Mouse (Mus musculus) lung, adult 18-20 months (tissue): Measurements from ENCODE around the gene Zbtb34.

ENCODE experiments used
- DNase-seq, 2 experiments: peaks; one replicate each; pipeline ENCODE4 v3.0.0; 2022; ENCODE audit warnings: mixed read lengths in 2 of 2

The Zbtb34 gene

DNA sequence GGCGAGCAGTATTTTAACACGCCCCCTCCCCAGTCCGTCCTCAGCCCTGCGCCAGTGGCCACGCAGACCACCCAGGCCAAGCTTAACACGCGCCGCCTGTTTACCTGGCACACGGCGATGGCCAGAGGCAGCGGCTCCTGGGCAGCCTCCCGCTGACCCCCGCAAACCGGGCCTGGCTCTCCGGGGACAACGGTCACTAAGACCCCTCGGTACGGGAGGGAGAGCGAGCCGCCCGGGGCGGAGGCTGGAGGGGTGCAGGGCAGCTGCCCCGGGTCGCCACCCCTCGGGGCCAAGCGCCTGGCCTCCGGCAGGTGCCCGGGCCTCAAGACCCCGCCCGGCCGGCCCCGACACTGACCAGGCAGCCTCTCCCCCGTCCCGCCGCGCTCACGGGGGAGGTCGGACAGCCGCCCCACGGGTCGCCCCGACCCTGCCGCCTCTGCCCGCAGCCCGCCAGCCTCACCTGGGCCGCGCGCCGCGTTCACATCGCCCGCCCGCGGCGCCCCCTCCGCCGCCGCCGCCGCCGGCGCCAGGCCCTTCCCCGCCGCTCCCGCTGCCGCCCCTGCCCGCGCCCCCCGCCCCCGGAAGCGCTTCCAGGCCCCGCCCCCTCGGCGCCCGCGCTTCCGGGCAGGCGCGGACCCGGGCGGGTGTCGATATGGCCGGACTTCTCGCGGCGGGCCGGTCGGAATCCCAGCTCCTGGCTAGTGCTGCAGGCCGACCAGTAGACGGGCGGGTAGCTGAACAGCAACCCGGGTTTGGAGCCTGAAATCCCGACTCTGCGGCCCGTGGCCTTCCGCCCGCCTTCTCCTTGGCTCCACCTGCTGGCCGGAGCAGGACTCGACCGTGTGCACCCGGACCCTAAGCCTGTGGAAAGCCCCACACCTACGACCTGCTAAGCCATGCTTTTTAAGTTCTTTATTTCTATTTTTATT, at the start of gene Zbtb34:
Zbtb34 (minus strand) TSS at position 554 of the 929 bp plus-strand sequence.
- DNase-seq: peak; percentile 52 to 55

DNA sequence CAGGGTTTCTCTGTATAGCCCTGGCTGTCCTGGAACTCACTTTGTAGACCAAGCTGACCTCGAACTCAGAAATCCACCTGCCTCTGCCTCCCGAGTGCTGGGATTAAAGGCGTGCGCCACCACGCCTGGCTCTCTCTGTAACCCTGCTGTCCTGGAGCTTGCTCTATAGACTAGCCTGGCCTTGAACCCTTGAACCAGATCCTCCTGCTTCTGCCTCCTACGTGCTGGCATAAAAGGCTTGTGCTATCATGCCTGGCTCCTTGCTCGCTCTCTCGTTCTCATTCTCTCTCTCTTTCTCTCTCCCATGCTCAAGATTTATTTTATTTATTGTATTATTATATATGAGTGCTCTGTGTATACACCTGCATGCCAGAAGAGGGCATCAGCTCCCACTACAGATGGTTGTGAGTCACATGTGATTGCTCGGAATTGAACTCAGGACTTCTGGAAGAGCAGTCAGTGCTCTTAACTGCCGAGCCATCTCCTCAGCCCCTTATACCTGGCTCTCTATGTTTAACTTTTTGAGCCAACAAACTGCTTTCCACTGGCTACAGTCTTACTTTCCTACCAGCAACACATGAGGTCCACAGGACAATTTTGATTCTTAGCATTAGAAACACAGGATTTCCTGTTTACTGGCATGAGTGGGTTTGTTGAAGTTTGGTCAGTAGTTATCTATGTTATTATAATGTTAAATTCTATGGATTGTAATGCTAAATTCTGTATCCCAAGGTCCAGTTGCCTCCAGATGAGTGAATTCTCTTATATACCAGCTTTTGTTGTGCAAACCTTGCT, 47.0 kb upstream of the Zbtb34 start:
- no peak for DNase-seq

DNA sequence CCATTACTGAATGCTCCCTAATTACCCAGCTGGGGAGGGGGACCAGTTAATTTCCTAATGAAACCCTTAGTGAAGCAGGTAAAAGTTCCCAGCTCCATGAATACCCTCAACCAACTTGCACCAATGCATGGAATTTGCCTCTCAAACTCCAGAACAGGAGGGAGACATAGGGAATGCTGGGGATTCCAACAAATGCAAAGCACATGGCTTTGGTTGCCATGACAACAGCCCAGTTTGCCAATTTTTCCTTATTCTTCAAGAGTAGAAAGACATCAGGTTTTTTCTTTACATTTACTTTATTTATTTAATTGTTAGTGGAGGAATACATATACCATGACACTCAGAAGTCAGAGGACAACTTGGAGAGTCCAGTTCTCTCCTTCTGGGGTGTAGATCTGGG, 44.8 kb upstream of the Zbtb34 start:
- DNase-seq: no peak

DNA sequence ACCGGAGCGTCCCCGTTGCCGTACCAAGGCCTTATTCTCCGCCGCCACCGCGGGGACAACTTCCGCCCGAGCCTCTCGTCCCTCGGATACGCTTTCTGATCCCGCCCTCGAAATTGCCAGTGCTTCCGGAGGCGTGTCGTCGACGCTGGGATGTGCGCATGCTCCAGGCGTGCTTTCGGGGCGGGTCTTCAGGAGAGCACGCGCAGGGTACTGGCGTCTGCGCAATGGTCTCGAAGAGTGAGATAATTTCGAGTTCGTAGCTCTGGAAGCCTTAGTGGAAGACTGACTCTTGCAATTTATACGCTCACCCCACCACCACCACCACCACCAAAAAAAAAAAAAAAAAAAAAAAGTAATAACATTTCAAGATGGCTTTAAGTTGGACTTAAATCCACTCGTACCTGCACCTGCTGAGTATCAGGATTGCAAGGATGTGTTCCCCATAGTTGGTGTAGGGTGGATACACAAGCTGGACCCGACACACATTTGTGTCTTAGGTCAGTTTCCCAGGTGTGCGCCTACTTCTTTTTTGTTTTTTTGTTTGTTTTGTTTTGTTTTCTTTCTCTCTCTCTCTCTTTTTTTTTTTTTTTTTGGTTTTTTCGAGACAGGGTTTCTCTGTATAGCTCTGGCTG, 37.5 kb upstream of the Zbtb34 start, which contains the start of gene Zbtb43:
Zbtb43 (minus strand) TSS at position 94 of the 632 bp plus-strand sequence.
- DNase-seq: peak; percentile 96 to 97

DNA sequence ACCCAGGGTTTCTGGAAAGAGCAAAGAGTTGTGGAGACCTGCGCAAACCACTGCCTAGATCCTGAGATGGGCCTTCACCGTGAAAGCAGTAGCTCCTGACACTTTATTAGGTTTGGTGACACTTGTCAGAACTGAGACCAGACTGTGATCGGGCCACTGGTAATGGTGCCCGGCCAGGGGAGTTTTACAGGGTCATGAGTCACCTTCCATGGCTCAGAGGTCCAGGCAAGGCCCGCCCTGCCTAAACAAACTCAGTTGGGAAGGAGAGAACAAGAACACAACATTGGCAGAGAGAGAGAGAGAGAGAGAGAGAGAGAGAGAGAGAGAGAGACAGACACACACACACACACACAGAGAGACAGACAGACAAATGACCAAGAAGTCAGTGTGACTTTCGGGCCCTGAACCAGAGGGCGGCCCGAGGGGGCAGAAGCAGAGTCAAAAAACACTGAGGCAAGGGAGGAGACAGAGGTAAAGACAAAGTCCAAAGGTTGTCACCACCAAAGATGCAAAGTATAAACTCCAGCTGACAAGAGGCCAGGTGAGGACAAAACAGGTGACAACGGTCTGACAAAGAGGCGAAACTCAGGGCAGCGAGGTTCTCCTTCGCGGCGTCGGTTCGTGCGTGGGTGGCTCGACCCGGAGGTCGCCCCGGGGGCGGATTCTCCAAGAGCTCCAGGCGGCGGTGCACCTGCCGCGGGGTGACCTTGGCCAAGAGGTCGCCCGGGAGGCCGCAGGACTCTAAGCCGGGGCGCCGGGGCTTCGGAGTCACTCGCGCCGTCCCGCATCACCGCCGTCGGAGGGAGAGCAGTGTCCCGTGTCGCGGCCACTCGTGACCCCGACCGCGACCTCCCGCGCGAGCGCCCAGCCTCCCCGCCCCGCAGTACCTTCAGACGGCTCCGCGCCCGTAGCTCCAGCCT, 36.7 kb upstream of the Zbtb34 start:
- DNase-seq: peak in 1 of 2 experiments; percentile 24

DNA sequence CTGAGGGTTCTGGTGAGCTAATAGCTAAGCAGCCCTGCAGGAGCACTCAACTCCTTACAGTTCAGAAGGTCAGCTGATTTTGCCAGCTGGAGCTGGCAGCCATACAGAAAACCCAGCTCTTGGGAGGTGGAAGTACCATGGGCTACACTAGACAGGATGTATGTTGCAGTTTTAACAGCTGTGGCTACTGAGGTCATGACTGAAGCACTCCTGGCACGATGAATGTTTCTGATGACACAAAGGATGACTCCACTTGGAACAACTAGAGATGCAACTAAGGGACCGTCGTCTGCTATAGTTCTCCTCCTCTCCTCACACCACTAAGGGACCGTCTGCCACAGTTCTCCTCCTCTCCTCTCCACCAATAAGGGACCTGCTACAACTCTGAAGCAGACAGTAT, 34.8 kb upstream of the Zbtb34 start:
- peak; percentile 29 to 36 for DNase-seq

DNA sequence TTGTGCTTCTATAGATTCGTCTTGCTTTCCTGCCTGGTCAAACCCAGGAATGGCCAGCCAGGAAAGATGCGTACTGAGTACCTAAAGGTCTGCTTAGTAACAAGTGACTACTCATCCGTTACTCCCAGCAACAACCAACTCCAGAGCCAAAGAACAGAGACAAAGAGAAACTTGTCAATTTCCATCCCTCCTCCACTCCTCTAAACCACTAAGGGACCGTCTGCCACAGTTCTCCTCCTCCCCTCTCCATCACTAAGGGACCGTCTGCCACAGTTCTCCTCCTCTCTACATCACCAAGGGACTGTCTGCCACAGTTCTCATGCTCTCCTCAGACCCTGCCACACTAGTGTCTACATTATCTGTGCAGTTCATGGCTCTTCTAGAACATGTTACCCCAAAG, 34.1 kb upstream of the Zbtb34 start:
- no peak for DNase-seq

DNA sequence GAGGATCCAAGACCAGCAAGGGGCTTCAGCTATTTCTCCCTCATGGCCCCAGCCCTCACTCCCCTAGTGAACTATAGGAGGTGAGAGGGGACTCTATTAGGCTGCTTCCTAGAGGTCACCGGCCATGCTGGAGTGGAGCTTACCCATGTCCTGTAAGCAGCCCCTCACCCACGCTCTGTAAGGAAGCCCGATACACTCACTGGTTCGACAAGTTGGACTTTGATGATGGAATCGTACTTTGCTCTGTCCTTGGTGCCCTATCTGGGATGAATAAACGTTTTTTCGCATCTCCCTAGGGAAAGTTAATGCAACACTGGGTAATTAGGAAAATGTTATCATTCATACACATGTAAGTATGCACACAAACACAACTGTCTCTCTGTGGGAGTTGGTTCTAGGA, 30.9 kb upstream of the Zbtb34 start:
- DNase-seq: no peak

DNA sequence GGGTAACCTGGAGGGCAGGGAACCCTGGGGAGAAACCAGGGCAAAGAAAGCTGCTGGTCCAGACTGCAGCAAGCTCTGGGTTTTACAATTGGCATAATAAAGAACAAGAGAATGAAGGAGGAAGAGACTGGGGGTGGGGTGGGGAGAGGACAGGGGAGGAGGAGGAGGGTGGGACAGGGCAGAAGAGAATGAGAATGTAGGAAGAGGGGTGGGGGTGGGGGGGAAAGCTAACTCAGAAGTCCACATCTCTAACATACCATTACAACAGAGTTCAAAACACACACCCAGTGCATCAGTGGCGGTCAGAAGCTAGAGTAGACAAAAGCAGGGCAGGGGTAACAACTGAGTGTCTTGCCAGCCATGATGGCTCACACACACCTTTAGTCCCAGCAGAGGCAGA, 29.9 kb upstream of the Zbtb34 start:
- DNase-seq: no peak

DNA sequence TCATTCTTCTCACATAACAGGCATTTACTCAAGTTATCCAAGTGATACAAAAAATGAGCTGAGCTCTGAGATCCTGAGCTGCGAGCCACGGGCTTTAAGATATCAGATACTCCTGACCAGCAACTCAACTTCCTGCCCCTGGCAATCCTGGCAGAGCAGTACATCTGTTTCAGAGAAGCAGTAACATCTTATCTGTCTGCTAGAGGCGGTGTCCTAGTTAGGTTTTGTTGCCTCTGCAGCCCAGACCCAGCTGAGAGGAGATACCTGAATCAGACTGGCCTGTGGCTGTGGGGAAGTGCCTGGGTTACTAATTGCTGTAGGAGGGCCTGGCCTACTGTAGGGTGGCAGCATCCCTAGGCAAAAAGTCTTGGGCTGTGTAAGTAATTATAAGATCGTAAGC, 28.5 kb upstream of the Zbtb34 start:
- no peak for DNase-seq

DNA sequence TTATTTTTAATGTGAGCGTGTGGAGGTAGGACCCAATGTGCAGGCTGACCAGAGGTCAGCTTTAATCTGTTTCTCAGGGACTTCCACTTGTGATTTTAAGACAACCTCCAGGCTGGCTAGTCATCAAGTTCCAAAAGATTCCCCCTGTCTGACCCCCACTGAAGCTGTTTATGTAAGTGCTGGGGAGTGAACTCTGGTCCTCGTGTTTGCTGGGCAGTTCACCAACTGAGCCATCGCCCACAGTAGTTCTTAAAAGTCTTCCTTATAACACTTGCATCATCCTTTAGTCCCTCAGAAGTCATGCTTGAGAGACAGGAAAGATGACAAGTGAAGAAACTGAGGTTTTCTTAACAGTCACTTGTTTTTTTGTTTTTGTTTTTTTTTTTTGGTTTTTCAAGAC, 25.6 kb upstream of the Zbtb34 start:
- DNase-seq: no peak

DNA sequence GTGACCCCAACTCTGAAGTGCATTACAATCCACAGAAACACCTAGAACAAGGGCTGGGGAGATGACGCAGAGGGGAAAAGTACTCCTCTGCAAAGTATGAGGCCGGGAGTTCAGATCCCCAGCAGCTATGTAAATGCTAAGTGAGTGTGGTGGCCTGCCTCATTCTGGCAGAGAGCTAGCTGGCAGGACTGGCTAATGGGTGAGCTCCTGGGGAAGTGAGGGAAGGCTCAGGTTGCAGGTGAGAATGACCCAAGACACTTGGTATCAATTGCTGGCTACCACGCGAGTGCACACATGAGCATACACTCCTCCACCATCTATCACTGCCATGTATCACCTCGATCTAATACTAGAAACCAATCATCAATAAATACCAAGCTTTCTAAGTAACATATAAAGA, 25.1 kb upstream of the Zbtb34 start:
- no peak for DNase-seq

DNA sequence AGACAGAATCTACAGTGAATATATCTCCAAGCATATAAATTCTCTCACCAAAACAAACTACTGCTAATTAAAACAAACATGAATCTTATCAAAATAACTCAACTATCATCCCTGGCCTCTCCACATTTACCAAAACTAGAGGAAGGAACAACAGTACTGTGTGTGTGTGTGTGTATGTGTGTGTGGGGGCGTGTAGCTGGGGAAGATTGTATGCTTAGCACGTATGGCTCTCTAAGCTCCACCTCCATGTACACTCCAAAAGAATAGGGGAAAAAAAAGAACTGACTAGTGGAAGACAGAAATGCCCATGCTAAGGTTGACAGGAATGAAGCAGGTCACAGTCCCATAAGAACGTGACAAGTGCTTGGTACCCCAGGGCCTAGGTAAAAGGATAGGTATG, 24.2 kb upstream of the Zbtb34 start:
- no peak for DNase-seq

DNA sequence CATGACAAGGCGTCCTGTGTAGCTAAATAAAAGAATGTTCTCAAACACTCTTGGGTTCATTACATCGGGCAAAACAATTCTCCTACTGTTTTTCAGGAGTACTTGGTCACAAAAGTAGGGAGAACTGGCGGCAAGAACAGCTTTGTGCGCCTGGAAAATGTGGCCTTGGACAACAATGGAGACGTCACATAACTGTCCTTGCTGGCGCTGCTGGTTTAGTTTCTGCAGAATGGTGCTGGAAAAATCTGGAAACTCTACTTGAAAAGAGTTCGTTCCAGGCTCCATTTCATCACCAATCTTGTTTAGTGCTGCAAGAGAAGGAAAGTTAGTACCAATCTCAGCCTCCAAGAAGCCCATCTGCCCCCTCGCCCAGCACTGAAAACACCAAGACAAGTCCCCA, 23.7 kb upstream of the Zbtb34 start:
- DNase-seq: no peak

DNA sequence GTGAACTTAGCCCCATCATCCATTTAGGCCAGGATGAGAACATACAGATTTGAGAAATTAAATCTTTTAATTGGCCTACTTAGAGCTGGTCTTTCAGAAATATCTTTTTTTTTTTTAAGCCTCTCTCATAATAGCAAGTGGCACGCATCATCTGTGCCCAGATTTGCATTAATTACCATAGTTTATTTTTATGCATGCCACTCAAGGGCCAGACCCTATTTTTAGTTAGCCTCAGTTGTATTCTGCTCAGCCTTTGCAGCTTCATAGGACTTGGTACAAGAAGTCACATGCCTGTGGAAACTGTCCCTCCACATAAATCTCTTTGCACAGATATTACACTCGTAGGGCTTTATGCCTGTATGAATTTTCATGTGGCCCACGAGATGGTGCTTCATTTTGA, 22.4 kb upstream of the Zbtb34 start:
- DNase-seq: no peak

DNA sequence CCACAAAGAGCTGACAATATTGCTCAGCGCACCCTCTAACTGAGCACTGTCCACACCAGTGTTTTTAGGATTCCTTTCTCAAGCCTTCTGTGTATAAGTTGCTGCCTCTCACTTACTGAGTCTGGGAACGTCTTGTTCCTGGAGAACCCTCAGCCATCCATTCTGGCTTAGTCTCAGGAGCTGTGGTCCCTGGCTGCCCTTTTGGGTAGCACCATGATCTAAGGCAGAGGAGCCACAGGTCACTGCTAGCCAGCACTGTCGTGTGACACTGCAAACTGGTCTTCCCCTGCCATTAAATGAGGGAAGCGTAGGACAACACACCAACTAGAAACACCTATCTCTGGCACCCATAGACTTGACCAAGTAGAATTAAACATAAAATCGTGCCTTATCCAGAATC, 21.6 kb upstream of the Zbtb34 start:
- DNase-seq: no peak

DNA sequence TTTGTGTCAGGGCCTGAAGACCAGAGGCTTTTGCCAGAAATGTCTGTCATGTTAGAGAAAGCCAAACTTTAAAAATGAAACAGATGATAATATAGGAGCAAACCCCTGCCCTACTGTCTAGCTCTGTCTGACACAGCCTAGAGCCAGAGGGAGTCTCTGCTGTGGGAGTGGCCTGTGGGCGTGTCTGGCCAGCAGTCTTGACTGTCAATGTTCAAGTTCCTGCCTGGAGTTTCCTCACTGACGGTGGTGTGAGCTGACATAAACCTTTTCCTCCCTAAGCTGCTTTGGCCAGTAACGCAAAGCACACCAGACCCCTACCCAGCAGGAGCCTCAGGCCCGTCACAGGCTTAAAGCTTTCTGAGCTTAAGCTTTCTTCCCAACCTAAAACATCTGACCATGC, 21.0 kb upstream of the Zbtb34 start:
- peak; percentile 55 to 63 for DNase-seq

DNA sequence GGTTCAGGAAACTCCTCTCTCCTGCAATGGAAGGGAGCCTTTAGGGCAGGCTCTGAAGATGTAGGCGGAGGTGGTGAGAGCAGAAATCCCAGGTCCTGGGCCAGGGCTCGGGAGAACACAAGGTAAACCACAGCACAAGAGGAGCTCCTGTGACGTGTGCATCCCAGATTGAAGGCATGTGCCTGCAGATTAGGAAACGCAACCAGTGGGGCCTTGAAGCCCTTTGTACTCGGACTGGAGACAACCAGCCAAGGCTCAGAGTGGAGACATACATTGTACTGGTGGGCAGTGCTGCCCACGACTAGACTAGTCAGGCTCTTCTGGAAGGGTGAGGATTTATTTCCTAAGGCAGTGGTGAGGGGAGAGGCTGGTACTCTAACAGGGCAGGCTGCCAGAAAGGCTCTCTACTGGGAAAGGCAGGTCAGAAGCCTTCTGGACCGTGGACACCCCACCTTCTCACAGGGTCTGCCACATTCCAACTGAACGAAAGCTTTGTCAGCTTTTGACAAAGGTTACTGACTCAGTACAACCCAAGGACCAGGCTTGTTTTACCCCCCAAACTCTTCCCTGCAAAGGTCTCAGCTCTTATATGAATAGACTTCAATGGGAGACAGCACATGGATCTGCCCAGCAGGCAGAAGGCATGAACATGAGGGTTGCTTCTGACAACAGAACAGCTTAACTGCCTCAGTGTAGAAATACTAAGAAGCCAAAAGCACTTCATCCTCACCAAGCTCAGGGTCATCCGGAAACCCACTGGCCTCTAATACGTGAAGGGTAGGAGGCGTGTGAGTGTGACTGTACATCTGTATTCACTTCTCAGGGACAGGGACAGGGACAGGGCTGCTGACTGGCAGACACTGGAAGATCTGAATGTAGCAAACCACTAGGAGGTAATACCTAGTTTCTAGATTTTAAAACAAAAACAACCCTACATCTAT, 20.2 kb upstream of the Zbtb34 start:
- DNase-seq: no peak

DNA sequence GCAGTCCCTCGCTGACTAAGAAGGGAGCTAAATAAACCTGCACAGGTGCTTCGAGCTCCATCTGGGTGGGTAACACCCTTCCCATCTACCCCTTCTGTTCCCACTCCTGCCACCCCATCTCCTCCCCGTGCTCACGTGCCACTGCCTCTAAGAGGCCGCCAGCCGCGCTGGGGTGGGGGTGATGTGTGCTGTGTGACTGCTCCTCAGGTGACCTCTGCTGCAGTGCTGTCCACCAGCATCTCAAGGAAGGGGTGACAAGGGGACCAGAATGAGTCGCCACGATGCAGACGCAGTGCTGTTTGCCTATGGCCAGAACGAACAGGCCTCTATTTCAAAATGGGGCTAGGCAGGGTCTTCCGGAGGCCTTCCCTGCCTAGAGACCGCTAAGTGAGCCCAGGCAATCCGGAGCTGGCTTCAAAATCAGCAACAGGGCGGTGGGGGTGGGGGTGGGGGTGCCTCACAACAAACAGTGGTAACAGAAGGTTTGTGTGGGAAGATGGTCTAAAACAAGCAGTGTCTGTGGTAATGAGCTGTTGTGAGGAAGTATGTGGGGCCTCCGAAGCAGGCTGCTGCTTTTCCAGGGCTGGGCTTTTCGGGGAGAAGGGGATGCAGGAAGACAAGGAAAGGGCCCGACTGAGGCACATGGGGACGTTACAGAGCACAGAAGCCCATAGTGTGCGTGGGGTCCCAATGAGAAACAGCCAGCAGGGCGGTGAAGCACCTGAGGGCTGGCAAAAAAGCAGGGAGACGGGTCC, 18.2 kb upstream of the Zbtb34 start:
- DNase-seq: no peak

DNA sequence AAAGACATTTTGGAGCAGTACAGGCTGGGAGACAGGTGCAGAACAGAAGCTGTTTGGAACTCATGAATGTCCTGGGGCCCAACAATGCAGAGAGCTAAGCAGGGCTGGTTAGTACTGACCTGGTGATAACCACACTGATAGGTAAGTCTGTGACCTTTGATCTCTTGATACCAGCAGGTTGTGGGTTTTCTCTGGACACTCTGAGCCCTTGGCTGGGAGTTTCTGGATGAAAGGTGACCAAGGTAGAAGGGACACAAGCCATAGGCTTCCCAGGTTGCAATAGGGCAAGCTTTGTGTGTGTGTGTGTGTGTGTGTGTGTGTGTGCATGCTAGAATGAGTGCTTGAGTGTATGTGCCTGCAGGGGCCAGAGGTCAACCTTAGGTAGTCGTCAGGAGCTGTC, 15.7 kb upstream of the Zbtb34 start:
- no peak for DNase-seq
